Mouse (Mus musculus) midbrain, embryonic 14.5 days (tissue): ENCODE results near the gene Polm. TPM values are rescaled to one million over a fixed set of nuclear protein-coding genes. Genes with fewer than 3 reads are reported as not detected.

Experiments used
- ATAC-seq: fragments of 200-750 bp; cut with Nextera tagmentation; 2 replicates; pipeline ENCODE4 v1.8.0; 2017; ENCODE audit warnings: moderate number of reproducible peaks, moderate library complexity; ENCODE audit not compliant: low FRiP score, low TSS enrichment
- DNase-seq: peaks from one replicate; pipeline ENCODE4 v3.0.0-alpha.2; 2015
- H3K27ac ChIP-seq: fragments of 300-500 bp; sonication (generic); replicated peaks from 2 replicates; pipeline ENCODE4 v1.5.1; 2014; ENCODE audit warnings: mild to moderate bottlenecking, low read depth, low read length, moderate library complexity
- H3K27me3 ChIP-seq: fragments of 300-500 bp; sonication (generic); 2 replicates; pipeline ENCODE4 v1.6.1; 2014; ENCODE audit warnings: low read length, control low read depth, mixed read lengths; ENCODE audit not compliant: control insufficient read depth, insufficient read depth
- H3K36me3 ChIP-seq: fragments of 300-500 bp; sonication (generic); 2 replicates; pipeline ENCODE4 v1.6.1; 2014; ENCODE audit warnings: low read length, control low read depth; ENCODE audit not compliant: control insufficient read depth, insufficient read depth
- H3K4me1 ChIP-seq: fragments of 300-500 bp; sonication (generic); 2 replicates; pipeline ENCODE4 v1.6.1; 2014; ENCODE audit warnings: mild to moderate bottlenecking, antibody characterized with exemption, low read length, control low read depth; ENCODE audit not compliant: control insufficient read depth, insufficient read depth
- H3K4me2 ChIP-seq: fragments of 300-500 bp; sonication (generic); 2 replicates; pipeline ENCODE4 v1.6.1; 2014; ENCODE audit warnings: mild to moderate bottlenecking, low read length, moderate library complexity
- H3K4me3 ChIP-seq: fragments of 300-500 bp; sonication (generic); replicated peaks from 2 replicates; pipeline ENCODE4 v1.5.1; 2014; ENCODE audit warnings: low read depth, low read length
- H3K9ac ChIP-seq: fragments of 300-500 bp; sonication (generic); replicated peaks from 2 replicates; pipeline ENCODE4 v1.6.1; 2014; ENCODE audit warnings: mild to moderate bottlenecking, low read length, moderate library complexity
- H3K9me3 ChIP-seq: fragments of 300-500 bp; sonication (generic); 2 replicates; pipeline ENCODE4 v1.6.1; 2016; ENCODE audit warnings: low read length, control low read depth, mixed read lengths; ENCODE audit not compliant: control insufficient read depth
- WGBS: fragments of 180-500 bp; shearing (Covaris S2); extraction: QIAGEN DNeasy Blood & Tissue Kit; methylation state at CpG from one replicate; pipeline ENCODE4 v1.1.7; 2014; 5-methylcytosine and 5-hydroxymethylcytosine counted together
- polyA plus RNA-seq: library from polyadenylated mRNA; unstranded; fragments of >200 nt; fragmentation: Nextera tagmentation; extraction: Ambion mirVana; gene quantifications from 2 replicates; pipeline ENCODE4 v1.2.1, GENCODE M21; 2014

Polm gene
- polyA plus RNA-seq, 1 experiment from 2014 or later: 5.2 TPM

DNA sequence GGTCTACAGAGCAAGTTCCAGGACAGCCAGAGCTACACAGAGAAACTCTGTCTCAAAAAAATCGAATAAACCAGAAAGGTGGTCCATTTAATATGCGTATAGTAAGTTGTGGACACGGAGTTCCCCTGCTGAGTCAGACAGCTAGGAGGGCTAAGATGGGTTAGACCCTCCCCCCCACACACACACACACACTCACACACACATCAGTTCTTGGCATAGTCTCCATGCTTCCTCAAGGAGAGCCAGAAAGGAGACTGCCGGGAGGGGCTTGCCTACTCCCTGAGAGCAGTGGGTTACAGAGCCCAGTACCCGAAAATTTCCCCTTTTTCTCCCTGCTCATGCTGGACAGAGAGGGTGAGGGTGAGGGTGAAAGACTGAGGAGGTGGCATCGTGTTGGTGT, 22.8 kb upstream of the Polm start:
- H3K27me3 ChIP-seq: peaks cover 23% of the 10 kb centered on the region; the same call in 1 of the 2 replicates
- 52% methylated on average over 6 of the region's 6 CpGs for WGBS
- no peak overlapping the region for H3K4me3 ChIP-seq

GRCm38 (mm10) chr11:5859883-5860550, 22.2 kb upstream of the Polm start:
- H3K27me3 ChIP-seq: peaks cover 23% of the 10 kb centered on the region; the same call in 1 of the 2 replicates
- H3K9me3 ChIP-seq: no peaks in the 10 kb centered on the region
- H3K36me3 ChIP-seq: no peaks in the 10 kb centered on the region
- DNase-seq: no peak
- H3K4me1 ChIP-seq: peaks cover 4% of the 10 kb centered on the region; the same call in 1 of the 2 replicates
- no peak for ATAC-seq
- no peak overlapping the region for H3K9ac ChIP-seq
- no peak overlapping the region for H3K4me2 ChIP-seq
- H3K27ac ChIP-seq: no peak overlapping the region
- H3K4me3 ChIP-seq: no peak overlapping the region
- WGBS: 88% methylated on average over 13 of the region's 13 CpGs

More for the DNA sequence above, 22.8 kb upstream of the Polm start:
- no peak for DNase-seq
- Histone ChIP-seq H3K4me2 (no peak overlapping the region), H3K9me3 (no peaks in the 10 kb centered on the region), H3K4me1 (peaks cover 4% of the 10 kb centered on the region; the same call in 1 of the 2 replicates), H3K9ac (no peak overlapping the region), H3K36me3 (no peaks in the 10 kb centered on the region), H3K27ac (no peak overlapping the region)
- no peak for ATAC-seq

- Histone ChIP-seq H3K9me3 (no peaks in the 10 kb centered on the region), H3K4me2 (no peak overlapping the region), H3K27me3 (peaks cover 23% of the 10 kb centered on the region; the same call in 1 of the 2 replicates), H3K4me3 (no peak overlapping the region), H3K27ac (no peak overlapping the region), H3K36me3 (no peaks in the 10 kb centered on the region), H3K4me1 (peaks cover 4% of the 10 kb centered on the region; the same call in 1 of the 2 replicates), H3K9ac (no peak overlapping the region)
- ATAC-seq (no peak), DNase-seq (no peak)
- WGBS: 69% methylated on average over 1 of the region's 1 CpGs
Observed at GRCm38 (mm10) chr11:5858723-5859122, 20.9 kb upstream of the Polm start.

GRCm38 (mm10) chr11:5856479-5857130, 18.8 kb upstream of the Polm start:
- Histone ChIP-seq H3K4me1 (peaks cover 3% of the 10 kb centered on the region; the same call in 1 of the 2 replicates), H3K4me3 (no peak overlapping the region), H3K27ac (no peak overlapping the region), H3K9me3 (no peaks in the 10 kb centered on the region), H3K36me3 (no peaks in the 10 kb centered on the region), H3K27me3 (peaks cover 6% of the 10 kb centered on the region; the same call in 1 of the 2 replicates), H3K9ac (no peak overlapping the region), H3K4me2 (no peak overlapping the region)
- ATAC-seq (no peak), DNase-seq (no peak)
- WGBS: 78% methylated on average over 8 of the region's 8 CpGs

DNA sequence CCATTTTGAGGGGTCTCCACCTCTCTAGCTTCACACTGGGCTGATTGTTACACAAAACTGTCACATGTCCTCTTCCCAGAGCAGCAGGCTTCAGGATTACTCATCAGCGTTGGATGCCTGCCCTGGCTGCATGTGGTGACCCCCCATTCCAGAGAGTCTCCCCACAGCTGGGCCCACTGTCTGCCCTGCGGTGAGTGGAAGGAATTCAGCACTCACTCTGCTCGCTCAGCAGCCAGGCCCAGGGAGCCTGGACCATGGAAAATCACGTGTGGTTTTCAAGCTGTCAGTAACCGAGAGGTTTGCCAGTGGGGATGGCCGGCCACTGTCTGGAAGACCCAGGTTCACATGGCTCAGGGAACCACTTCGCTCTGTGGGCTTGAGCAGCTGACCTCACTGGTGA, 18.1 kb upstream of the Polm start:
- 43% methylated on average over 7 of the region's 7 CpGs for WGBS
- Histone ChIP-seq H3K4me2 (no peak overlapping the region), H3K36me3 (no peaks in the 10 kb centered on the region), H3K9ac (no peak overlapping the region), H3K27ac (no peak overlapping the region), H3K4me3 (no peak overlapping the region), H3K27me3 (no peaks in the 10 kb centered on the region; the same call in 1 of the 2 replicates), H3K9me3 (no peaks in the 10 kb centered on the region), H3K4me1 (no peaks in the 10 kb centered on the region)
- ATAC-seq (no peak), DNase-seq (no peak)

GRCm38 (mm10) chr11:5855481-5855880, 17.7 kb upstream of the Polm start:
- Histone ChIP-seq H3K27me3 (no peaks in the 10 kb centered on the region; the same call in 1 of the 2 replicates), H3K27ac (no peak overlapping the region), H3K4me2 (no peak overlapping the region), H3K36me3 (no peaks in the 10 kb centered on the region), H3K4me1 (no peaks in the 10 kb centered on the region), H3K4me3 (no peak overlapping the region), H3K9ac (no peak overlapping the region), H3K9me3 (no peaks in the 10 kb centered on the region)
- DNase-seq: no peak
- ATAC-seq: no peak

GRCm38 (mm10) chr11:5852314-5852713, 14.5 kb upstream of the Polm start:
- DNase-seq: no peak
- H3K4me3 ChIP-seq: no peak overlapping the region
- ATAC-seq: no peak
- H3K4me2 ChIP-seq: no peak overlapping the region
- 50% methylated on average over 1 of the region's 1 CpGs for WGBS
- H3K36me3 ChIP-seq: no peaks in the 10 kb centered on the region
- no peaks in the 10 kb centered on the region for H3K27me3 ChIP-seq
- H3K27ac ChIP-seq: no peak overlapping the region
- H3K9ac ChIP-seq: no peak overlapping the region
- H3K9me3 ChIP-seq: no peaks in the 10 kb centered on the region
- no peaks in the 10 kb centered on the region; the same call in 1 of the 2 replicates for H3K4me1 ChIP-seq

GRCm38 (mm10) chr11:5851021-5851736, 13.4 kb upstream of the Polm start:
- Histone ChIP-seq H3K9me3 (no peaks in the 10 kb centered on the region), H3K4me3 (no peak overlapping the region), H3K4me2 (no peak overlapping the region), H3K4me1 (no peaks in the 10 kb centered on the region; the same call in 1 of the 2 replicates), H3K36me3 (no peaks in the 10 kb centered on the region), H3K9ac (no peak overlapping the region), H3K27ac (no peak overlapping the region), H3K27me3 (no peaks in the 10 kb centered on the region)
- WGBS: 66% methylated on average over 4 of the region's 4 CpGs
- ATAC-seq (no peak), DNase-seq (no peak)
